Mouse (Mus musculus) liver, embryonic 14.5 days (tissue): ENCODE results near the gene Gm49387. TPM values are rescaled to one million over a fixed set of nuclear protein-coding genes. Genes with fewer than 3 reads are reported as not detected.

Experiments
- ATAC-seq: fragments of 200-750 bp; cut with Nextera tagmentation; 2 replicates; pipeline ENCODE4 v1.8.0; 2017; ENCODE audit warnings: moderate number of reproducible peaks, mild to moderate bottlenecking, moderate library complexity; ENCODE audit not compliant: insufficient read depth
- DNase-seq, 3 experiments: peaks; one replicate each; pipeline ENCODE4 v3.0.0-alpha.2; 2012 to 2013; ENCODE audit warnings: low read depth in 3 of 3, low spot score in 3 of 3
- H3K27ac ChIP-seq: fragments of 300-500 bp; sonication (generic); 2 replicates; pipeline ENCODE4 v1.5.1; 2014; ENCODE audit warnings: moderate library complexity, mild to moderate bottlenecking, control low read depth, inconsistent platforms
- H3K27me3 ChIP-seq: fragments of 300-500 bp; sonication (generic); 2 replicates; pipeline ENCODE4 v1.6.1; 2014; ENCODE audit warnings: mild to moderate bottlenecking, low read length, moderate library complexity; ENCODE audit not compliant: control insufficient read depth, insufficient read depth
- H3K36me3 ChIP-seq: fragments of 300-500 bp; sonication (generic); replicated peaks from 2 replicates; pipeline ENCODE4 v1.6.1; 2014; ENCODE audit warnings: low read depth; ENCODE audit not compliant: control insufficient read depth, insufficient read depth
- H3K4me1 ChIP-seq, 2 experiments: fragments of 200-500 bp in 1 of 2; fragments of 300-500 bp in 1 of 2; sonication (generic) in 1 of 2; replicated peaks; 2 replicates each; pipeline ENCODE4 v1.6.1; 2012 to 2014; ENCODE audit warnings: antibody characterized with exemption in 1 of 2, inconsistent platforms in 1 of 2, low read length in 1 of 2; ENCODE audit not compliant: control insufficient read depth in 2 of 2, insufficient read depth in 2 of 2
- H3K4me2 ChIP-seq: fragments of 300-500 bp; sonication (generic); 2 replicates; pipeline ENCODE4 v1.6.1; 2014; ENCODE audit warnings: low read depth, mild to moderate bottlenecking, control low read depth, moderate library complexity
- H3K4me3 ChIP-seq, 2 experiments: fragments of 200-500 bp in 1 of 2; fragments of 300-500 bp in 1 of 2; sonication (generic) in 1 of 2; 2 replicates each; pipeline ENCODE4 v1.5.1; 2012 to 2014; ENCODE audit warnings: low read depth in 2 of 2, low read length in 2 of 2, mild to moderate bottlenecking in 2 of 2, control low read depth in 1 of 2, inconsistent platforms in 1 of 2, moderate library complexity in 1 of 2; ENCODE audit not compliant: insufficient read depth in 1 of 2
- H3K9ac ChIP-seq: fragments of 300-500 bp; sonication (generic); replicated peaks from 2 replicates; pipeline ENCODE4 v1.6.1; 2014; ENCODE audit warnings: mild to moderate bottlenecking, control low read depth, moderate library complexity
- H3K9me3 ChIP-seq: fragments of 300-500 bp; sonication (generic); 2 replicates; pipeline ENCODE4 v1.6.1; 2016; ENCODE audit warnings: low read length, mixed read lengths; ENCODE audit not compliant: control insufficient read depth
- CTCF ChIP-seq: IDR thresholded peaks from 2 replicates; pipeline ENCODE4 v1.5.1; 2016; ENCODE audit warnings: antibody characterized with exemption, low read depth, control low read depth
- EP300 ChIP-seq: IDR thresholded peaks from 2 replicates; pipeline ENCODE4 v1.6.1; 2016; ENCODE audit warnings: antibody characterized with exemption, low read depth
- WGBS: fragments of 180-500 bp; shearing (Covaris S2); extraction: QIAGEN DNeasy Blood & Tissue Kit; methylation state at CpG from one replicate; pipeline ENCODE4 v1.1.7; 2014; ENCODE audit not compliant: insufficient replicate concordance; 5-methylcytosine and 5-hydroxymethylcytosine counted together
- polyA plus RNA-seq, 2 experiments: library from polyadenylated mRNA; depleted of rRNA in 1 of 2; stranded (reverse) in 1 of 2; unstranded in 1 of 2; fragments of >200 nt; fragmentation: Nextera tagmentation in 1 of 2; extraction: Ambion mirVana in 1 of 2; gene quantifications; 2 replicates each; pipeline versions ENCODE4 v1.2.1 to v1.2.3; 2012 to 2014

Gene Gm49387
- polyA plus RNA-seq, 2 experiments = 0.65 TPM; not detected in 1

GRCm38 (mm10) chr14:31531506-31532148, 109.1 kb downstream of the Gm49387 start:
- no peak overlapping the region; the same call in 1 of the 2 replicates for H3K27ac ChIP-seq
- no peak overlapping the region for H3K4me2 ChIP-seq
- H3K4me3 ChIP-seq = no peak overlapping the region
- ATAC-seq (no peak), DNase-seq (no peak)
- no peaks in the 10 kb centered on the region for H3K36me3 ChIP-seq
- 27% methylated on average over 12 of the region's 12 CpGs for WGBS
- no peak overlapping the region for H3K9ac ChIP-seq
- no peaks in the 10 kb centered on the region for H3K27me3 ChIP-seq
- TF ChIP-seq EP300 (no peak), CTCF (no peak)
- H3K4me1 ChIP-seq = peaks cover 0 to 17% of the 10 kb centered on the region in 2 experiments; a peak in 3 of 4 replicates
- no peaks in the 10 kb centered on the region for H3K9me3 ChIP-seq

GRCm38 (mm10) chr14:31530847-31531246, 109.8 kb downstream of the Gm49387 start:
- no peak overlapping the region for H3K9ac ChIP-seq
- H3K27ac ChIP-seq = peak overlapping the region; percentile 33; the same call in 1 of the 2 replicates
- H3K4me3 ChIP-seq = no peak overlapping the region
- ATAC-seq = no peak
- no peak for TF ChIP-seq CTCF
- TF ChIP-seq EP300 = no peak
- H3K4me2 ChIP-seq = no peak overlapping the region
- DNase-seq = peak in 1 of 3 experiments; percentile 9
- no peaks in the 10 kb centered on the region for H3K36me3 ChIP-seq
- no peaks in the 10 kb centered on the region for H3K27me3 ChIP-seq
- WGBS = 54% methylated on average over 4 of the region's 4 CpGs
- H3K4me1 ChIP-seq = peaks cover 0 to 17% of the 10 kb centered on the region in 2 experiments; a peak in 3 of 4 replicates
- no peaks in the 10 kb centered on the region for H3K9me3 ChIP-seq

GRCm38 (mm10) chr14:31525040-31525810, 115.5 kb downstream of the Gm49387 start:
- no peak for ATAC-seq
- Histone ChIP-seq H3K36me3 (no peaks in the 10 kb centered on the region), H3K9ac (no peak overlapping the region), H3K4me1 (no peaks in the 10 kb centered on the region; a peak in 1 of 4 replicates), H3K4me2 (no peak overlapping the region), H3K27ac (no peak overlapping the region), H3K27me3 (no peaks in the 10 kb centered on the region), H3K4me3 (no peak overlapping the region), H3K9me3 (no peaks in the 10 kb centered on the region)
- DNase-seq = no peak
- no peak for TF ChIP-seq CTCF
- TF ChIP-seq EP300 = no peak
- 51% methylated on average over 7 of the region's 7 CpGs for WGBS

- Histone ChIP-seq H3K9me3 (no peaks in the 10 kb centered on the region), H3K27ac (no peak overlapping the region), H3K4me1 (no peaks in the 10 kb centered on the region), H3K4me2 (no peak overlapping the region), H3K27me3 (no peaks in the 10 kb centered on the region), H3K36me3 (no peaks in the 10 kb centered on the region), H3K4me3 (no peak overlapping the region), H3K9ac (no peak overlapping the region)
- 57% methylated on average over 2 of the region's 2 CpGs for WGBS
- TF ChIP-seq CTCF (no peak), EP300 (no peak)
- DNase-seq (no peak), ATAC-seq (no peak)
Measured at GRCm38 (mm10) chr14:31521318-31521717, 119.4 kb downstream of the Gm49387 start.

GRCm38 (mm10) chr14:31519165-31519564, 121.5 kb downstream of the Gm49387 start:
- DNase-seq = no peak

More at GRCm38 (mm10) chr14:31519165-31519564, 121.5 kb downstream of the Gm49387 start:
- no peak overlapping the region for H3K27ac ChIP-seq
- no peaks in the 10 kb centered on the region for H3K36me3 ChIP-seq
- peak overlapping the region; percentile 23; the same call in 1 of the 2 replicates for H3K4me2 ChIP-seq
- WGBS = 33% methylated on average over 3 of the region's 3 CpGs
- H3K9ac ChIP-seq = no peak overlapping the region
- no peaks in the 10 kb centered on the region for H3K4me1 ChIP-seq
- no peak overlapping the region for H3K4me3 ChIP-seq
- TF ChIP-seq CTCF (peak; percentile 49; the same call in 1 of the 2 replicates), EP300 (no peak)
- H3K9me3 ChIP-seq = no peaks in the 10 kb centered on the region
- H3K27me3 ChIP-seq = no peaks in the 10 kb centered on the region
- ATAC-seq = no peak
